Mouse (Mus musculus): Measurements from ENCODE around the gene Gm28635. TPM values are rescaled to one million over a fixed set of nuclear protein-coding genes. Genes with fewer than 3 reads are reported as not detected.

Gene Gm28635
- total and polyA plus RNA-seq, 3 experiments: 5.8 to 5.9 TPM; not detected in 1

DNA sequence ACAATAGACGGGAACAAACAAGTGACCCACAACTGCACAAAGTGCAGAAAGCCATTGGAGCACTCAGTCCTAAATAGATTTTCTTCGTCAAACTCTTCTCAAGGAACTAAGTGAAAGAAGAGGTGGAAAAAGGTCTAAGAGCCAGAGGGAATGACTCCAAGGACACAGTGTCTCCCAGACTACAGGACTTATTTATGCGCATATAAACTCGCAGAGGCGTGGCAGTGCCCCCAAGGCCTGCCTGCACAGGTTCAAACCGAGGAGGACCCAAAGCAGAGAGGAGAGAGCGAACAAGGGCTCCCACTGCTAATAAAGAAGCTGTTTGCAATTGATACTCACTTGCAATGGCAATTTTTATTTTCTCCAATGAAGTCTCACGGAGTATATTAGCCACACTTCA, 92.1 kb downstream of the Gm28635 start:
- WGBS: 89% methylated on average over 8 of the region's 8 CpGs
- Histone ChIP-seq H3K27ac (no peak overlapping the region), H3K4me1 (ENCODE audit: control insufficient read depth, insufficient read depth, low read length) (no peaks in the 10 kb centered on the region), H3K36me3 (ENCODE audit: control insufficient read depth, insufficient read depth, low read length) (no peaks in the 10 kb centered on the region), H3K79me2 (replicated peaks; ENCODE audit: control insufficient read depth, insufficient read depth, low read length) (no peaks in the 10 kb centered on the region), H3K27me3 (ENCODE audit: control insufficient read depth, insufficient read depth, low read length) (no peaks in the 10 kb centered on the region), H3K9ac (ENCODE audit: low read depth, low read length) (no peak overlapping the region), H3K4me3 (no peak overlapping the region)
- DNase-seq: no peak
- TF ChIP-seq EP300 (IDR thresholded peaks at IDR 0.05; ENCODE audit: insufficient read depth, low read depth, low read length): no peak
- intact Hi-C loops (cut with DNase I): no loop called here

DNA sequence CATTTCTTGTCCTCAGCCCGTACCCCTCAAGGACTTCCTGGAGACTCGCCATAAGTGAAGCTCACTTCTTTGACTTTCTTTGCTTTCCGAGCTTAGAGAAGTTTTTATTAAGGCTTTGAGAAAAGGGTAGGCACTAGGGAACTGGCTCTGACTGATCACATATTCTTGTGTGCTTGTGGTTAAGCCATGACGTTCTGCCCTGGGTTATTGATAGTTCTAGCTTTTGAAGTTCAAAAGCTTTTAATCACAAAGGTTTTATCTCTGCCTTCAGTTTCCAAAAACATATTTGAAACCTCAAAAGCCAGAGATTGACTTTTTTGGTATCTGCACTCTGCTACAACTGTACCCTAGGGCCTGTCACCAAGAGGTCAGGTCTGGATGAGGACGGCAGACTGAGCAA, 95.6 kb downstream of the Gm28635 start:
- Histone ChIP-seq H3K36me3 (ENCODE audit: control insufficient read depth, insufficient read depth, low read length) (no peaks in the 10 kb centered on the region), H3K4me3 (no peak overlapping the region), H3K27ac (no peak overlapping the region), H3K4me1 (ENCODE audit: control insufficient read depth, insufficient read depth, low read length) (no peaks in the 10 kb centered on the region), H3K27me3 (ENCODE audit: control insufficient read depth, insufficient read depth, low read length) (no peaks in the 10 kb centered on the region), H3K9ac (ENCODE audit: low read depth, low read length) (no peak overlapping the region), H3K79me2 (replicated peaks; ENCODE audit: control insufficient read depth, insufficient read depth, low read length) (no peaks in the 10 kb centered on the region)
- intact Hi-C loops (cut with DNase I): no loop called here
- DNase-seq: no peak
- no peak for TF ChIP-seq EP300 (IDR thresholded peaks at IDR 0.05; ENCODE audit: insufficient read depth, low read depth, low read length)
- no peak for TF ChIP-seq CTCF (IDR thresholded peaks at IDR 0.05)
- no peak for TF ChIP-seq POLR2A (IDR thresholded peaks at IDR 0.05; ENCODE audit: insufficient read depth, low read depth, low read length)
- 77% methylated on average over 5 of the region's 5 CpGs for WGBS

DNA sequence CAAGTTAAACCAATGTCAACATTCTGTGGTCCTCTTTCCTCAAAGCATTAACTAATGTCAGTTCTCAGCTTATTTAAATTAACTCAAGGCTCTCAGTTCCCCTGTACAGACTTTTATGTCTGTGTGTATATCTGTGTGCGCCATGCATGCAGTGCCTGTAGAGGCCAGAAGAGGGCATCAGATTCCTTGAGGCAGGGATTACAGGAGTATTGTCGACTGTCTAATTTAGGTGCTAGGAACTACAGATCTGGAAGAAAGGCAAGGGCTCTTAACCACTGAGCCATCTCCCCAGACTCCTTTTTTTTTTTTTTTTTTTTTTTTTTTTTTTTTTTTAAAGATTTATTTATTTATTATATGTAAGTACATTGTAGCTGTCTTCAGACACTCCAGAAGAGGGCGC, 96.6 kb downstream of the Gm28635 start:
- no peak overlapping the region for H3K27ac ChIP-seq
- H3K4me1 ChIP-seq (ENCODE audit: control insufficient read depth, insufficient read depth, low read length): no peaks in the 10 kb centered on the region
- intact Hi-C loops (cut with DNase I): no loop called here
- DNase-seq: no peak
- no peak overlapping the region for H3K9ac ChIP-seq (ENCODE audit: low read depth, low read length)
- no peak overlapping the region for H3K4me3 ChIP-seq
- no peaks in the 10 kb centered on the region for H3K36me3 ChIP-seq (ENCODE audit: control insufficient read depth, insufficient read depth, low read length)
- TF ChIP-seq CTCF (IDR thresholded peaks at IDR 0.05): peak; percentile 60
- no peak for TF ChIP-seq EP300 (IDR thresholded peaks at IDR 0.05; ENCODE audit: insufficient read depth, low read depth, low read length)
- TF ChIP-seq POLR2A (IDR thresholded peaks at IDR 0.05; ENCODE audit: insufficient read depth, low read depth, low read length): no peak
- H3K27me3 ChIP-seq (ENCODE audit: control insufficient read depth, insufficient read depth, low read length): no peaks in the 10 kb centered on the region
- no peaks in the 10 kb centered on the region for H3K79me2 ChIP-seq (replicated peaks; ENCODE audit: control insufficient read depth, insufficient read depth, low read length)
- 91% methylated on average over 2 of the region's 3 CpGs for WGBS

DNA sequence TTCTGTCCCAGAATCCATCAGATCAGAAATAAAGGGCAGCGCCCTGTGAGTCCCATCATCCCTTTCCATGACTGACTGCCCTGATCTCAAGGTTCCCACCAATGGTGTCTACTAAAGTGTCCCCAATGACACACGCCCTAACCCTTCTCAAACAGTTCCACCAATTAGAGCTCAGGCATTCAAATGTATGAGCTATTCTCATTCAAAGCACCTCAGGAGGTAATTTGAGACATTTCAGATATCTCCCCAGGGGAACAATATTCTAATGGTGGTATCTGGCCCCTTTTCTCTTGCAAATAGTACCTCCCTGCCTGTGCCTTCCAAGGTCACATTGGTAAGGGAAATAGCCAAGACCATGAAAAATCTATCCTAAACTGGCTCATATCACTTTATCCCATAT, 98.5 kb downstream of the Gm28635 start:
- no peaks in the 10 kb centered on the region for H3K79me2 ChIP-seq (replicated peaks; ENCODE audit: control insufficient read depth, insufficient read depth, low read length)
- no peak overlapping the region for H3K4me3 ChIP-seq
- 97% methylated on average over 2 of the region's 2 CpGs for WGBS
- no peaks in the 10 kb centered on the region for H3K4me1 ChIP-seq (ENCODE audit: control insufficient read depth, insufficient read depth, low read length)
- H3K36me3 ChIP-seq (ENCODE audit: control insufficient read depth, insufficient read depth, low read length): no peaks in the 10 kb centered on the region
- intact Hi-C loops (cut with DNase I): loop anchor here (5.0 kb wide), 1 partner anchor 33 kb away; no protein-coding TSS in a partner anchor
- H3K27ac ChIP-seq: no peak overlapping the region
- H3K9ac ChIP-seq (ENCODE audit: low read depth, low read length): no peak overlapping the region
- H3K27me3 ChIP-seq (ENCODE audit: control insufficient read depth, insufficient read depth, low read length): no peaks in the 10 kb centered on the region
- TF ChIP-seq POLR2A (IDR thresholded peaks at IDR 0.05; ENCODE audit: insufficient read depth, low read depth, low read length) (no peak), EP300 (IDR thresholded peaks at IDR 0.05; ENCODE audit: insufficient read depth, low read depth, low read length) (no peak), CTCF (IDR thresholded peaks at IDR 0.05) (no peak)
- no peak for DNase-seq

DNA sequence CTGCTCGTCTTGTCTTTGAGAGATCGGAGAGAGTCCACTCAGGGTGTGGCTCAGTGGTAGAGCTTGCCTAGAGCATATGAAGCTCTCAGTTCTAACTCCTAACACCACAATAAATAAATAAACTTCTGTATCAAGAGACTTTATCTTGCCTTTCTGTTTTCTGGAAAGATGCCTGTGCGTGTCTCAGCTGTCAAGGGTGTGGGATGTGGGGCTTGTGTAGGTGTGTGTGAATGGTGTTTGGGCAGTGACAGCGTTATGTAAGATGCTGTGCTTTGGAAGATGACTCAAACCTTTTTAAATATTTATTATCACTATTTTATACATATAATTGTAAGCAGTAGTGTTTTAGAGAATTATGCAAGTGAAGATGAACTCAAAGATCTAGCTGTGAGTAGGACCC, 103.7 kb downstream of the Gm28635 start:
- intact Hi-C loops (cut with DNase I): no loop called here
- H3K4me1 ChIP-seq (ENCODE audit: control insufficient read depth, insufficient read depth, low read length): no peaks in the 10 kb centered on the region
- TF ChIP-seq CTCF (IDR thresholded peaks at IDR 0.05): no peak
- no peak for TF ChIP-seq EP300 (IDR thresholded peaks at IDR 0.05; ENCODE audit: insufficient read depth, low read depth, low read length)
- no peak for TF ChIP-seq POLR2A (IDR thresholded peaks at IDR 0.05; ENCODE audit: insufficient read depth, low read depth, low read length)
- WGBS: 93% methylated on average over 4 of the region's 4 CpGs
- no peak overlapping the region for H3K9ac ChIP-seq (ENCODE audit: low read depth, low read length)
- DNase-seq: no peak
- H3K27ac ChIP-seq: no peak overlapping the region
- no peaks in the 10 kb centered on the region for H3K79me2 ChIP-seq (replicated peaks; ENCODE audit: control insufficient read depth, insufficient read depth, low read length)
- no peak overlapping the region for H3K4me3 ChIP-seq
- no peaks in the 10 kb centered on the region for H3K27me3 ChIP-seq (ENCODE audit: control insufficient read depth, insufficient read depth, low read length)
- no peaks in the 10 kb centered on the region for H3K36me3 ChIP-seq (ENCODE audit: control insufficient read depth, insufficient read depth, low read length)

DNA sequence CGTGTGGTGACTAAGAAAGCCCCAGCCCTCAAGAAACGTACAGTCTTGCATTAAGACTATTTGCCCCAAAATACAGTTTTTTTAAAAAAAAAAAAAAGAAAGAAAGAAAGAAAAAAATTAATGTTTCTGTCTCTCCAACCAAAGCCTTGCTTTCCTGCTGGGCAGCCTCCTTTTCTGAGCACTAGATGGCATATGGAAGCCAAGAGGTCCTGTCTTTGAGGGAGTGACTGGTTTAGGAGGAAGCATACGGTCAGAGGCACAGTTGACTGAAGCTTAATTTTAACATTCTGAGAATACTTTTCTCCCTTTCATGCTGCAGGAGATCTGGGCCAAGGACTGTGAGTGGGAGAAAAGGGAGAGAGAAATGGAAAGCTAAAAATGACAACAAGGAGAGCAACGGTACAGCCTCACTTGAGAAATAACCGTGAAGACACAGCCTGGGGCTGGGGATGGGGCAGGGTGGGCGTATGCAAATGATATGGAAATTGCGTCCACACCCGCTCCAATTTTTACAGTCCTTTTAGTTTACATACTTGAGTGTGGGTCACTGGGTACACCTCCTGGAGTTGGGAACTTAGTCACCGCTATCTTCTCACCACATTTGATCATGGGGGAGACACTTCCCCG, 120.8 kb downstream of the Gm28635 start:
- DNase-seq: no peak
- peak; percentile 60 for TF ChIP-seq CTCF (IDR thresholded peaks at IDR 0.05)
- TF ChIP-seq POLR2A (IDR thresholded peaks at IDR 0.05; ENCODE audit: insufficient read depth, low read depth, low read length): no peak
- no peak for TF ChIP-seq EP300 (IDR thresholded peaks at IDR 0.05; ENCODE audit: insufficient read depth, low read depth, low read length)
- H3K4me3 ChIP-seq: no peak overlapping the region
- H3K79me2 ChIP-seq (replicated peaks; ENCODE audit: control insufficient read depth, insufficient read depth, low read length): no peaks in the 10 kb centered on the region
- no peaks in the 10 kb centered on the region for H3K27me3 ChIP-seq (ENCODE audit: control insufficient read depth, insufficient read depth, low read length)
- whole genome bisulfite sequencing: 56% methylated on average over 10 of the region's 10 CpGs
- no peaks in the 10 kb centered on the region for H3K36me3 ChIP-seq (ENCODE audit: control insufficient read depth, insufficient read depth, low read length)
- H3K27ac ChIP-seq: no peak overlapping the region
- H3K9ac ChIP-seq (ENCODE audit: low read depth, low read length): no peak overlapping the region
- intact Hi-C loops (cut with DNase I): no loop called here
- no peaks in the 10 kb centered on the region for H3K4me1 ChIP-seq (ENCODE audit: control insufficient read depth, insufficient read depth, low read length)

Other genes starting within 250 kb of the Gm28635 start
- gene Tfpi, start 201.3 kb downstream of the Gm28635 start, total RNA-seq (2021): 10 to 100 TPM; 54.1 to 56.9 TPM
- 19.9 and 56.8 TPM in 2 replicates for gene Tfpi, start 201.3 kb downstream of the Gm28635 start, polyA plus RNA-seq (2012; rRNA removed)
- 10 to 100 TPM; 53.4 to 61.4 TPM for gene Ctnnd1, start 27.3 kb downstream of the Gm28635 start, total RNA-seq (2021)
- gene Ctnnd1, start 27.3 kb downstream of the Gm28635 start, polyA plus RNA-seq (2012; rRNA removed): 26.5 and 54.5 TPM in 2 replicates
- gene Btbd18, start 19.0 kb downstream of the Gm28635 start, total RNA-seq (2021): not detected
- gene Btbd18, start 19.0 kb downstream of the Gm28635 start, polyA plus RNA-seq (2012; rRNA removed): not detected in 2 replicates
- 10 to 100 TPM; 21.8 to 28.0 TPM for gene Selenoh, start 7.3 kb downstream of the Gm28635 start, total RNA-seq (2021)
- 18.0 and 19.6 TPM in 2 replicates for gene Selenoh, start 7.3 kb downstream of the Gm28635 start, polyA plus RNA-seq (2012; rRNA removed)
- gene Med19, start 361 bp upstream of the Gm28635 start, total RNA-seq (2021): 10 to 100 TPM; 11.5 to 14.2 TPM
- gene Med19, start 361 bp upstream of the Gm28635 start, polyA plus RNA-seq (2012; rRNA removed): 6.8 and 10.4 TPM in 2 replicates
- gene Tmx2, start 1.1 kb upstream of the Gm28635 start, total RNA-seq (2021): 100 to 1,000 TPM; 105 to 115 TPM
- gene Tmx2, start 1.1 kb upstream of the Gm28635 start, polyA plus RNA-seq (2012; rRNA removed): 148 and 203 TPM in 2 replicates
- gene Zdhhc5, start 37.1 kb upstream of the Gm28635 start, total RNA-seq (2021): 10 to 100 TPM; 62.8 to 72.5 TPM
- gene Zdhhc5, start 37.1 kb upstream of the Gm28635 start, polyA plus RNA-seq (2012; rRNA removed): 47.6 and 61.2 TPM in 2 replicates
- gene Clp1, start 49.3 kb upstream of the Gm28635 start, total RNA-seq (2021): 1 to 10 TPM; 4.0 to 4.6 TPM
- 3.5 and 7.4 TPM in 2 replicates for gene Clp1, start 49.3 kb upstream of the Gm28635 start, polyA plus RNA-seq (2012; rRNA removed)
- gene Ypel4, start 56.0 kb upstream of the Gm28635 start, total RNA-seq (2021): under 1 TPM; 0.44 to 0.45 TPM
- 1.5 and 1.7 TPM in 2 replicates for gene Ypel4, start 56.0 kb upstream of the Gm28635 start, polyA plus RNA-seq (2012; rRNA removed)
- 1 to 10 TPM; 1.8 to 2.0 TPM for gene Gm19426, start 65.6 kb upstream of the Gm28635 start, total RNA-seq (2021)
- 1.5 and 1.7 TPM in 2 replicates for gene Gm19426, start 65.6 kb upstream of the Gm28635 start, polyA plus RNA-seq (2012; rRNA removed)
- gene Serping1, start 97.4 kb upstream of the Gm28635 start, total RNA-seq (2021): 10 to 100 TPM; 79.7 to 81.5 TPM
- gene Serping1, start 97.4 kb upstream of the Gm28635 start, polyA plus RNA-seq (2012; rRNA removed): 268 and 301 TPM in 2 replicates
- gene Ube2l6, start 120.8 kb upstream of the Gm28635 start, total RNA-seq (2021): 100 to 1,000 TPM in 1 of 2 experiments, 10 to 100 TPM in 1; 26.5 to 109 TPM
- gene Ube2l6, start 120.8 kb upstream of the Gm28635 start, polyA plus RNA-seq (2012; rRNA removed): 42.0 and 131 TPM in 2 replicates
- gene Smtnl1, start 144.6 kb upstream of the Gm28635 start, total RNA-seq (2021): not detected
- not detected in 2 replicates for gene Smtnl1, start 144.6 kb upstream of the Gm28635 start, polyA plus RNA-seq (2012; rRNA removed)
- gene Timm10, start 149.0 kb upstream of the Gm28635 start, total RNA-seq (2021): 100 to 1,000 TPM; 106 to 129 TPM
- gene Timm10, start 149.0 kb upstream of the Gm28635 start, polyA plus RNA-seq (2012; rRNA removed): 123 and 136 TPM in 2 replicates
- gene Slc43a1, start 160.8 kb upstream of the Gm28635 start, total RNA-seq (2021): 1 to 10 TPM; 2.1 to 2.3 TPM
- 3.7 and 6.7 TPM in 2 replicates for gene Slc43a1, start 160.8 kb upstream of the Gm28635 start, polyA plus RNA-seq (2012; rRNA removed)
- 1 to 10 TPM; 3.6 to 3.8 TPM for gene Rtn4rl2, start 208.7 kb upstream of the Gm28635 start, total RNA-seq (2021)
- 2.6 and 6.1 TPM in 2 replicates for gene Rtn4rl2, start 208.7 kb upstream of the Gm28635 start, polyA plus RNA-seq (2012; rRNA removed)

Data from heart, adult 2 months (tissue).